Mouse (Mus musculus): ENCODE measurements around the gene Ccdc117. TPM values are rescaled to one million over a fixed set of nuclear protein-coding genes. Genes with fewer than 3 reads are reported as not detected.
"Not testable (repeated sequence)": the region's sequence is repeated elsewhere in the genome, so short reads cannot be mapped to it uniquely, and the experiment has no call there.

Ccdc117 gene
- polyA plus RNA-seq, 1 experiment from 2014 or later: 11.2 TPM

- H3K4me1 ChIP-seq: peaks cover 12% of the 10 kb centered on the region
- no peaks in the 10 kb centered on the region for H3K36me3 ChIP-seq
- no peak overlapping the region for H3K4me2 ChIP-seq
- no peak overlapping the region for H3K27ac ChIP-seq (replicated peaks)
- ATAC-seq (ENCODE audit: low FRiP score): no peak
- WGBS: 89% methylated on average over 6 of the region's 6 CpGs
- no peak overlapping the region for H3K9ac ChIP-seq (replicated peaks)
- H3K27me3 ChIP-seq (replicated peaks): no peaks in the 10 kb centered on the region
- H3K9me3 ChIP-seq (replicated peaks): no peaks in the 10 kb centered on the region
- H3K4me3 ChIP-seq (replicated peaks): no peak overlapping the region
Observed at GRCm38 (mm10) chr11:5517346-5517745, 24.6 kb downstream of the Ccdc117 start.

GRCm38 (mm10) chr11:5516617-5517016, 25.4 kb downstream of the Ccdc117 start:
- WGBS: 92% methylated on average over 14 of the region's 14 CpGs
- H3K4me2 ChIP-seq: no peak overlapping the region
- no peaks in the 10 kb centered on the region for H3K9me3 ChIP-seq (replicated peaks)
- H3K9ac ChIP-seq (replicated peaks): no peak overlapping the region
- H3K4me3 ChIP-seq (replicated peaks): no peak overlapping the region
- H3K27me3 ChIP-seq (replicated peaks): no peaks in the 10 kb centered on the region
- no peak overlapping the region for H3K27ac ChIP-seq (replicated peaks)
- H3K4me1 ChIP-seq: peaks cover 7% of the 10 kb centered on the region
- H3K36me3 ChIP-seq: no peaks in the 10 kb centered on the region
- no peak for ATAC-seq (ENCODE audit: low FRiP score)

GRCm38 (mm10) chr11:5516151-5516550, 25.8 kb downstream of the Ccdc117 start:
- WGBS: 84% methylated on average over 7 of the region's 7 CpGs

GRCm38 (mm10) chr11:5515655-5516054, 26.3 kb downstream of the Ccdc117 start:
- no peaks in the 10 kb centered on the region for H3K36me3 ChIP-seq
- no peaks in the 10 kb centered on the region for H3K27me3 ChIP-seq (replicated peaks)
- no peak for ATAC-seq (ENCODE audit: low FRiP score)
- no peak overlapping the region for H3K9ac ChIP-seq (replicated peaks)
- no peak overlapping the region for H3K4me3 ChIP-seq (replicated peaks)
- H3K4me2 ChIP-seq: no peak overlapping the region
- 84% methylated on average over 6 of the region's 6 CpGs for WGBS
- H3K9me3 ChIP-seq (replicated peaks): no peaks in the 10 kb centered on the region
- H3K27ac ChIP-seq (replicated peaks): no peak overlapping the region
- peaks cover 7% of the 10 kb centered on the region for H3K4me1 ChIP-seq

More at GRCm38 (mm10) chr11:5516151-5516550, 25.8 kb downstream of the Ccdc117 start:
- ATAC-seq (ENCODE audit: low FRiP score): no peak
- no peak overlapping the region for H3K4me3 ChIP-seq (replicated peaks)
- no peaks in the 10 kb centered on the region for H3K36me3 ChIP-seq
- H3K4me2 ChIP-seq: no peak overlapping the region
- no peak overlapping the region for H3K9ac ChIP-seq (replicated peaks)
- peaks cover 7% of the 10 kb centered on the region for H3K4me1 ChIP-seq
- no peaks in the 10 kb centered on the region for H3K27me3 ChIP-seq (replicated peaks)
- H3K27ac ChIP-seq (replicated peaks): no peak overlapping the region
- H3K9me3 ChIP-seq (replicated peaks): no peaks in the 10 kb centered on the region

GRCm38 (mm10) chr11:5515196-5515595, 26.8 kb downstream of the Ccdc117 start:
- Histone ChIP-seq H3K9me3 (replicated peaks) (no peaks in the 10 kb centered on the region), H3K4me1 (peaks cover 6% of the 10 kb centered on the region), H3K27ac (replicated peaks) (no peak overlapping the region), H3K9ac (replicated peaks) (no peak overlapping the region), H3K4me3 (replicated peaks) (no peak overlapping the region), H3K36me3 (no peaks in the 10 kb centered on the region), H3K27me3 (replicated peaks) (no peaks in the 10 kb centered on the region), H3K4me2 (no peak overlapping the region)
- ATAC-seq (ENCODE audit: low FRiP score): no peak
- 86% methylated on average over 6 of the region's 6 CpGs for WGBS

GRCm38 (mm10) chr11:5514091-5514490, 27.9 kb downstream of the Ccdc117 start:
- Histone ChIP-seq H3K4me2 (no peak overlapping the region), H3K9me3 (replicated peaks) (no peaks in the 10 kb centered on the region), H3K4me3 (replicated peaks) (no peak overlapping the region), H3K36me3 (no peaks in the 10 kb centered on the region), H3K4me1 (no peaks in the 10 kb centered on the region), H3K27me3 (replicated peaks) (no peaks in the 10 kb centered on the region), H3K27ac (replicated peaks) (no peak overlapping the region), H3K9ac (replicated peaks) (no peak overlapping the region)
- ATAC-seq (ENCODE audit: low FRiP score): no peak
- 88% methylated on average over 4 of the region's 4 CpGs for WGBS

GRCm38 (mm10) chr11:5512961-5513360, 29.0 kb downstream of the Ccdc117 start:
- H3K27me3 ChIP-seq (replicated peaks): no peaks in the 10 kb centered on the region
- H3K4me3 ChIP-seq (replicated peaks): no peak overlapping the region
- no peak for ATAC-seq (ENCODE audit: low FRiP score)
- no peaks in the 10 kb centered on the region for H3K36me3 ChIP-seq
- no peak overlapping the region for H3K27ac ChIP-seq (replicated peaks)
- H3K4me2 ChIP-seq: no peak overlapping the region
- no peaks in the 10 kb centered on the region for H3K9me3 ChIP-seq (replicated peaks)
- 86% methylated on average over 8 of the region's 8 CpGs for WGBS
- H3K9ac ChIP-seq (replicated peaks): no peak overlapping the region
- no peaks in the 10 kb centered on the region for H3K4me1 ChIP-seq

- WGBS: 83% methylated on average over 12 of the region's 12 CpGs
- Histone ChIP-seq H3K4me2 (no peak overlapping the region), H3K27ac (replicated peaks) (no peak overlapping the region), H3K9me3 (replicated peaks) (no peaks in the 10 kb centered on the region), H3K9ac (replicated peaks) (no peak overlapping the region), H3K27me3 (replicated peaks) (no peaks in the 10 kb centered on the region), H3K4me3 (replicated peaks) (no peak overlapping the region), H3K4me1 (no peaks in the 10 kb centered on the region), H3K36me3 (no peaks in the 10 kb centered on the region)
- ATAC-seq (ENCODE audit: low FRiP score): no peak
Observed at GRCm38 (mm10) chr11:5512099-5512725, 29.8 kb downstream of the Ccdc117 start.

- H3K9ac ChIP-seq (replicated peaks); H3K27me3 ChIP-seq (replicated peaks); ATAC-seq (ENCODE audit: low FRiP score); H3K36me3 ChIP-seq; H3K4me1 ChIP-seq; H3K4me3 ChIP-seq (replicated peaks); H3K9me3 ChIP-seq (replicated peaks); H3K4me2 ChIP-seq; H3K27ac ChIP-seq (replicated peaks): not testable (repeated sequence)
- no CpG with 5 or more reads among the region's 2 CpGs for WGBS
Observed at GRCm38 (mm10) chr11:5510686-5511085, 31.3 kb downstream of the Ccdc117 start.

- no peak overlapping the region for H3K9ac ChIP-seq (replicated peaks)
- H3K27me3 ChIP-seq (replicated peaks): no peaks in the 10 kb centered on the region
- ATAC-seq (ENCODE audit: low FRiP score): no peak
Observed at GRCm38 (mm10) chr11:5510099-5510391, 31.9 kb downstream of the Ccdc117 start.

GRCm38 (mm10) chr11:5509215-5510098, 32.5 kb downstream of the Ccdc117 start:
- Histone ChIP-seq H3K4me3 (replicated peaks) (no peak overlapping the region), H3K4me1 (no peaks in the 10 kb centered on the region), H3K36me3 (no peaks in the 10 kb centered on the region), H3K9ac (replicated peaks) (no peak overlapping the region), H3K27me3 (replicated peaks) (no peaks in the 10 kb centered on the region), H3K9me3 (replicated peaks) (no peaks in the 10 kb centered on the region), H3K4me2 (no peak overlapping the region), H3K27ac (replicated peaks) (no peak overlapping the region)
- no peak for ATAC-seq (ENCODE audit: low FRiP score)
- WGBS: 90% methylated on average over 8 of the region's 8 CpGs

More at GRCm38 (mm10) chr11:5510099-5510391, 31.9 kb downstream of the Ccdc117 start:
- no peaks in the 10 kb centered on the region for H3K4me1 ChIP-seq
- 87% methylated on average over 5 of the region's 5 CpGs for WGBS
- H3K9me3 ChIP-seq (replicated peaks): no peaks in the 10 kb centered on the region
- H3K27ac ChIP-seq (replicated peaks): no peak overlapping the region
- H3K36me3 ChIP-seq: no peaks in the 10 kb centered on the region
- H3K4me3 ChIP-seq (replicated peaks): no peak overlapping the region
- no peak overlapping the region for H3K4me2 ChIP-seq

GRCm38 (mm10) chr11:5505856-5506575, 36.0 kb downstream of the Ccdc117 start:
- ATAC-seq (ENCODE audit: low FRiP score): no peak
- H3K36me3 ChIP-seq: no peaks in the 10 kb centered on the region
- WGBS: 51% methylated on average over 18 of the region's 18 CpGs
- no peaks in the 10 kb centered on the region for H3K27me3 ChIP-seq (replicated peaks)
- no peaks in the 10 kb centered on the region for H3K9me3 ChIP-seq (replicated peaks)
- no peak overlapping the region for H3K4me2 ChIP-seq
- no peaks in the 10 kb centered on the region for H3K4me1 ChIP-seq
- no peak overlapping the region for H3K9ac ChIP-seq (replicated peaks)
- H3K4me3 ChIP-seq (replicated peaks): no peak overlapping the region
- H3K27ac ChIP-seq (replicated peaks): no peak overlapping the region
